Mouse (Mus musculus) mature B cell (primary cell): ENCODE data around the gene Itgae.

Experiments used
- in situ Hi-C: fragments of 300-500 bp; cut with MboI; formaldehyde crosslinking; loops from 2 replicates; pipeline ENCODE4 v1.14.3; 2019

Itgae gene

DNA sequence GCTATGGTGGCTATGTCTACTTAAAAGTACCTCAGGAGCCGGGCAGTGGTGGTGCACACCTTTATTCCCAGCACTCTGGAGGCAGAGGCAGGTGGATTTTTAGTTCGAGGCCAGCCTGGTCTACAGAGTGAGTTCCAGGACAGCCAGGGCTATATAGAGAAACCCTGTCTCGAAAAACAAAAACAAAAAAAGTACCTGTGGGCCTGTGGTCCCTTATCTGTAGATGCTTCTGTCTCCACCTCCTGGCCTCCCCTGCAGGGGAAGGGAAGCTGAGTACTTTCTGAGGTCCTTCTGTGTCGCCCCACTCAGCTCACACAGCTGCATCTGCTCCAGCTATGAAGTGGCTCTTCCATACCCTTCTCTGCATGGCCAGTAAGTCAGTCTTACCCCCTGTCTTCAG is at the start of gene Itgae:
Itgae (plus strand) TSS at position 301 of the 400 bp plus-strand sequence.
- in situ Hi-C loops, result no loop called here

DNA sequence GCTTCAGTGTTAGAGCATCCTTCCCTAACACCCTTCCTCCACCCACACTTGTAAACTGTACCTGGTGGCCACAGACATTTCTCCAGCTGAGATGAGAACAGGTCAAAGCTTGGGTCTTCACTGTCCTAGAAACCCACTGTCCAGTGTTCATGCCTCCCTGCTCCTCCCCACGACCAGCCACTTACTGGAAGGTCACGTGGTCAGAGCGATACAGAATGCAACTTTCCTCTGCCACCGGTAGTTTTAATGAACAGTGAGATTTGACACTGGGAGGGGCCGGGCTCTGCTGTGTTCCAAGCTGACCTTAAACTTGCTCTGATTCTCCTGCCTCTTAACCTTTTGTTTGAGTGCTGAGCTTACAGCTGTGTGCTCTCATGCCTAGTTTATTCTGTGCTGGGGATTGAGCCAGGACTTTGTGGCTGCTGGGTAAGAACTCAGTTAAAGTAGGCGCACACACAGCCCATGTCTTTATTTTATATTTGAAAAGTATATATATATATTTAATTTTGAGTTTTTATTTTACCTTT is 46.1 kb upstream of the Itgae start:
- in situ Hi-C loops, result no loop called here

DNA sequence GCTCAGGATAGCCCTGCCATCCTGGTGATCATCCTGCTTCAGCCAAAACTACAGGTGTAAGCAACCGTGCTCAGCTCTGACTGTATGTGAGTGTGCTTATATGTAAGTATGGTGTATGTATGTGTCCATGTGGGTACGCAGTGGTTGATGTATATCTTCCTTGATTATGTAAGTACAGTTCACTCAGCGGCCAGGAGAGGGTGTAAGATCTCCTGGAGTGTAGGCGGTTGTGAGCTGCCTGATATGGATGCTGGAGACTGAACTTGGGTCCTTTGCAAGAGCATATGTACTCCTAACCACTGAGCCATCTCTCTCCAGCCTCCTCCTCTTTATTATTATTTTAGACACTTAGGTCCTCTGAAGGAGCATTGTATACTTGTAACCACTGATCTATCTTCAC is 45.6 kb upstream of the Itgae start:
- in situ Hi-C loops, result no loop called here

DNA sequence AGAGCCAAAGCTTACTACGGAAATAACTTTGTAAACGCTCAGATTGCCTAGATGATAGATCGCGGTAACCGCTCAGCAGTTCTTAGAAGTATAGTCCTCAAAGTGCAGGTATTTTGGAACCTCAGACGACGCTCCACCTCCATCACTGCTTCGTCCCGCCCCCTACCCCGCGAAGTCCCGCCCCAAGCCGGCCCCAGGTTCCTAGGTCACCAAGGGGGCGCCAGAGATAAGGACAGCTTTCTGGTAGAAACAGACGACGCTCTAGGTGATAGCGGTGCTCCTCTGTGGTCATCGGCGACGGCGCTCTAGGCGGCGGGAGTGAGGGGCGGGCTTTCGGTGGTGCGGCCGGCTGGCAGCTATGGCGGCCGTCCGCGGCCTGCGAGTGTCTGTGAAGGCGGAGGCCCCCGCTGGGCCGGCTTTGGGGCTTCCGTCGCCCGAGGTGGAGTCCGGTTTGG is 42.8 kb upstream of the Itgae start, which contains the start of gene Ncbp3:
Ncbp3 (plus strand) TSS at position 242 of the 455 bp plus-strand sequence.
- in situ Hi-C loops, result no loop called here

DNA sequence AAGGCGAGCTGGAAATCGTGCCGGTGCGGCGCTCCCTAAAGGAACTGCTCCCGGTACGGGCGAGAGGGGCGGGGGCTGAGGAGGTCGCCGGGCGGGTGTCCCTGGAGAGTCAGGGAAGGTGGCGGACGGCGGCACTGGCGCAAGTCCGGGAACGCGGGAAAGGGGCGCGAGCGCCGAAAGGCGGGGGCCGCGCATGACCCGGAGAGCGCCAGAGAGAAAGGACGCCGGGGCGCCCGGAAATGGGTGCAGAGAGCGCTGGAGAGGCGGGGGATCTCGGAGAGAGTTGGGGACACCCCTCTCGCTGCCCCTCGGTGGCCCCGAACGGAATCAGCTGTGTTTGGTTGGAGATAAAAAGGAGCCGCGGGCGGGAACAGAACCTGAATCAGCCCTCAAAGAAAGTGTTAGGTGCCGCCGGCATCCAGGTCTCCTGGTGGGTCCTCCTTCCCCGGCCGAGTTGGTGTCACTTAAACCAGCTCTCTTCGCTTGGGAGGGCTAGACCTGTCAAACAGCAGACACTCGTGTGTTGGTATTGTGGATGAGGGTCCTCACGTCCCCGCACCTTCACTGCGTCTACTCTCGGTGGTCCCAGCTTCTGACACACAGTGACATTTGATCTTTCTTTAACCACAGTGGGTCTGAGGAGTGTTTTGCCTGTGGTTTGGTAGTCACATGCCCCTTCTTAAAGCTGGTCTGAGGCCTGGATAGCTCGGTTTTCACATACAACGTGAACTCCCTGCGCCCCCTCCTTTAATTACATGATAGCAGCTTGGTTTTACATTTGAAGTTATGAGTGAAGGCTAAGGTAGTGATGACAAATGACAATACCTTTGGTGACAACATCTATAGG is 42.1 kb upstream of the Itgae start:
- in situ Hi-C loops, result no loop called here

DNA sequence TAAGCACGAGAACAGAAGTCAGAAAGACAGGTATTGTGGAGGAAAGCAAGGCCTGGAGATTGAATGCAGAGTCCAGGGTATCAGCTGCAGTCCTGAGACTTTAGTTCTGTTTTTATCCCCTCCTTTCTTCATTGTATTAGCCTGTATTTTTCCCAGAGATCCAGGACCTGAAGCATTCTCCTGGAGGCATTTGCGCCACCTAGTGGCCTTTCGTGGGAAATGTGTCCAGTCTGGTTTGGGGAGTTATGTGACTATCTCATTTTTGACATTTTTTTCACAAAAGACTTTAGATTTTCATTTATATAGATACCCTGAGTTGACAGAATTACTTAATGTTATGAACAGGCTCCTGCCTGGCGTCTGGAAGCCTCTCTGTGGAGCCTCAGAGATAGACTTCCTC is 41.0 kb upstream of the Itgae start:
- in situ Hi-C loops, result no loop called here

DNA sequence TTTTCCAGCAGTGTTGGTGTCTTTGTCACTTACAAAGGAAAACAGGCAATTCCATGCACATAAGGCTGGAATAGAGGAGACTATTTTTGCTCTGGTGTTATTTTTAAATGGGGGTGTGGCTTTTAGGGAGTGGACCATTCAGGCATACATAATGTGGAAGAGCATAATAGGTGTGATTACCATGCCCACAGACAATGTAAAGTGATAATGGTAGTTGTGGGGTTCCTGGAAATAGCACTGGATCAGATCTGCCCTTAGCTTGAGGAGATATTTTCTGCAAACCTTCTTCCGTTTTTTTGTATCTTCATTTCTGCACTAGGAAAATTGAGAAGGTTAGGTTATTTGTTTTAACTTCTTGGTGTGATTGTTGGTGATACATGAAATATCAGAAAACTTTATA is 37.6 kb upstream of the Itgae start:
- in situ Hi-C loops, result no loop called here

DNA sequence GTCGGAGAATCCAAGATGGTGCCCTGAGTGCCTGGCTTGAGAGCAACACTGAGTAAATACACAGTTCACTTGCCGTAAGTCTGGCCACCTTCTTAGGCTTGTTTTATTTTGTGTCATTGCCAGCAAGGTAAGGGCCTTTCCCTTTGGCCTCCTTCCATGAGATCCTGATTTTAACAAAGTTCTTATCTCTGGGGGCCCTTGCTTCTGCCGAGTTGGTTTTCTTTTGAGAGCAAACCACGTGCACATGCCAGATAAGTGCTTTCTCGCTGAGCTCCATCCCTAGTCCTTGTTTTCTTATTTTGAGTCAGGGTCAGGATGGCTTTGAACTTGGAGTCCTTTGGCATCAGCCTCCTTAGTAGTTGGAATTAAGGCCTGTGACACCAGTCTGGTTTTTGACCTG is 32.7 kb upstream of the Itgae start:
- in situ Hi-C loops, result no loop called here

DNA sequence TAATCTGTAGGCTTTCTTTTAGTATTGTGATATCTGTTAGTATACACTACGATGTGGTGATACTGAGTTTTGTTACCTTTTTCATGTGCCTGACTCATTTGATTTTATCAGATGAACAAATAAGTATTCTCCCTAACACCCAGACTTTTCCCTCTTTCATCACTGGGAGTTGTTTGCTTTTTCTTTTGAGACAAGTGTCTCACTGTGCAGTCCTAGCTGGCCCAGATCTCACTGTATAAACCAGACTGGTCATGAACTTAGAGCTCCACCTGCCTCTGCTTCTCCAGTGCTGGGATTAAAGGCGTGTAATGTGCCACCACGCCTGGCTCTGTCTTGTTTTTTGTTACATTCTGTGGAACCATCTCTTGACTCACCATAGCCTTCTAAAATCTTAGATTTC is 30.8 kb upstream of the Itgae start:
- in situ Hi-C loops, result no loop called here

DNA sequence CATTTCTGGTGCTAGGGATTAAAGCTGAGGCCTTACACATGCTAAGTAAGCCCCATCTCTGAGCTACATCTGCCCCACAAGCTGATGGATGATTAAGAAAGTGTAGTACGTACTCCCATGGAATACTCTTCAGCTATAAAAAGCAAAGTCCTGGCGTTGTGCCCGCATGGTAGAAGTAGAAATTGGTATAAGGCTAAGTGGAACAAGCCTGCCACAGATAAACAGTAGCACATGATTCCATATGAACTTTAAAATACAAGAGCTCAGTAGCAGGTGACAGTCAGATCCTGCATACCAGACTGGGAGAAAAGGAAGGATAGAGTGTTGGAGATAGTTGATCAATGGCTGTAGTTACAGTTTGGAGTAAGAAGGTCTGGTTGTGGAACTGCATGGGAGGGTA is 29.0 kb upstream of the Itgae start:
- in situ Hi-C loops, result no loop called here

DNA sequence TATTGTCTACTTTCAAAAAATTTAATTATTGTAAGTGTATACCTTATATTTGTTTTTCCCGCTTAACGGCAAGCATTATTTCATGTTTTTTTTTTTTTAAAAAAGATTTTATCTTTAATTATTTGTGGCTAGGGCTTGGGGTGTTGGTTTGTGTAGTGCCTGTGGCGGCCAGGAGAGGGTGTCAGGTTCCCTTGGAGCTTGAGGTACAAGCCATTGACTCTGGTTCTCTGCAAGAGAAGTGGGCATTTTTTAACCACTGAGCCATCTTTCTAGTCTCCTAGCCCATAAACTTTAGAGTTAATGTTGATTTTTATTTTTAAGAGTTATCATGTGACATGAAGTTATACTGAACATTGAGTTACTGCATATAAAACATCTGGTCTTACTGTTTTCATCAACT is 18.5 kb upstream of the Itgae start:
- in situ Hi-C loops, result no loop called here

DNA sequence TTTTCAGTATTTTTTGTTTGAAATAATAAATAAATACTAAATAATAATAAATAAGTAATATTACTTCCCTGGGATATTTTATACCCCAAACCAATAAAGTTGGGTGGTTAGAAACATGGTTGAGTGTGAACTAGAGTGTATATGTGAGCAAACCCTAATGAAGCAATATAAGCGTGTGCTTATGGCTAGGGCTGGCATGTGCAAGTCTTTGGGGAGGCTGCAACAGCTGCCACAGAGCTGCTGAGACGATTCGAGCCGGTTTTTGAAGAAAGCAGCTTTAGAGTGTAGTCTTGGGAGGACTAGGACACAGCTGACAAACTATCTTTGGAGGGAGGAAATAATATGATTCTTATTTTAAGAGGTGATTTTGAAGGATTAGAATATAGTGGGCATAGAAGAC is 14.1 kb upstream of the Itgae start:
- in situ Hi-C loops, result no loop called here

DNA sequence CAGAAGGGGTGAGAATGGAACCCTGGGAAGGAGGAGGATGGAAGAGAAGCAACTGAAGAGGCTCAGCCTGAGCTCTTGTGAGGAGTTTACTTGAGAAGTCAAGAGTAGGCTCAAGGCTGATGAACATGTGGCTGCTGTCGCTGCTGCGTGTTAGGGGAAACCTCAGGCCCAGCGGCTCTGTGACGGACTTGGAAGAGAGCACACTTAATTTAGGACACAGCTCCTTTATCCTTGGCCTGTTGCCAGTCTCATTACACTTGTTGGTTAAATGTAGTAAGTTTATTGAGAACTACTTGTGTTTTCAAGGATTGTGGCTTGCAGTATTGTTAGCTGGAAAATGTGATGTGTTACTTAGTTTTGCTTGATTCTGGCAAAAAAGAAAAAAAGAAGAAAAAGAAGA is 13.7 kb upstream of the Itgae start:
- in situ Hi-C loops, result no loop called here

DNA sequence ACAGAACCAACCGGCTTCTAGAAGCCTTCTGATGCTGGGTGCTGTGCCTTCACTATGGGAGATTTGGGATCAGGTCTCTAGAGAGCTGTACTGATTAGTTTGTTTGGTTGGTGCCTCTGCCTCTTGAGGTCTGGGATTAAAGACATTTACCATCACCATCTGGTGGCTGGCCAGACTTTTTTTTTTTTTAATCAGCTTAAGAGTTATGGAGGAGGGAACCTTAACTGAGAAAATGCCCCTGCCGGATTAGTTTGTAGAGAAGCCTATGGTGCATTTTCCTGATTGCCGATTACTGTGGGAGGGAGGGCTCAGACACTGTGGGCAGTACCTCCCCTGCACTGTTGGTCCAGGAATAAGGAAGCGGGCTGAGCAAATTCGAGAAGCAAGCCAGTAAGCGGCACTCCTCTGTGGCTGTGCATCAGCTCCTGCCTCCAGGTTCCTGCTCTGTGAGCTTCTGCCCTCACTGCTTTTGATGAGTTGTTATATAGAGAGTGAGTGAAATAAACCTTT is 13.1 kb upstream of the Itgae start:
- in situ Hi-C loops, result no loop called here

DNA sequence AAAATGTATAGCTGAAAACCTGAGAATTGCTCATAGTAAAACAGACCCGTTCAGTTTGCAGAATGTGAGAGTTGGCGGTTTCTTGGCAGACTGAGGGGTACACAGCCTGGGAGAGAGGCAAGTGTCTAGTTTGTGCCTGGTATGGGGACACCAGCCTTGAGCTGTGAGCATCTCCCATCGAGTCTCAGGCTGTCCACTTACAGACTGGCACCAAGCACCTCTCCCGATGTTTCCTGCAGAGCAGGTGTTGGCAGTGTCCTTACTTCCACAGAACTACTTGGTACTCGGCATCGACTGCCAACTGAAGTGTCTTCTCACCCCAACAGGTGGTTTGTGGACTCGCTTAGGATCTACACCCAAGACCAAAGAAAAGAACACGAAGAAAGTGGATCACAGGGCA is 11.8 kb upstream of the Itgae start:
- in situ Hi-C loops, result no loop called here

DNA sequence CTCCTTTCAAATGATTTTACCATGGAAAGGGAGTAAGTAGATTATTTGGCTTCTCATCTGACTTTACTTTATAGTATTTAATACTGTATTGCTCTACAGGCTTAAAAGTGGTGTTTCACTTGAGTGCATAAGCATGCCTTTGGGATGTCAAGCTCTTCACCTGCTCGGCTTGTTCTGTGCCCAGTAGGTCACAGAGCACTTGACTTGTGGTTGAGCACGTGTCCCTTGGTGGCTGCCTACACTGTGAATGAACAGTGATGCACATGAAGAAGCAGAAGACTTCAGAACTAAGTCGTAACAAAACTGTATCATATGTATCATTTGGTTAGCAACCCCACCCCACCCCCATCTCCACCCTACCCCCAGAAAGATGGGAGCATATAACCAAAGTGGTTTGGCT is 10.1 kb upstream of the Itgae start:
- in situ Hi-C loops, result no loop called here

DNA sequence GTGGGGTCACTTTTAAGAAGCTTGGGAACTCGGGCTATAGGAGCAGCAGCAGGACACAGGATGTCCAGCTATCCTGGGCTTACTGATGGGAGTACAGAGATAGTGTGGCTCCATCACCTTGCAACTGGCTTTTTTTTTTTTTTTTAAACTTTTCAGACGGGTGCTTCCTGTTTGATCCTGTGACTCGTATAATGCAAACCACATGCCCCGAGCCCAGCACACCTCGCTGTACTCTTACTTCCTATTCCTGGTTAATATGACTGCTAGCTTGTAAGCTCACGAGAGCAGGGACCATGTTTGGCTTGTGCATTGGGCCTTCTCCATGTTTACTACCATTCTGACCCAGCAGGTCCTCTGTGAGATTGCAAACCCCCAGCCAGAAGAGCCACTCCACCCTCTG is 6.1 kb upstream of the Itgae start:
- in situ Hi-C loops, result no loop called here

DNA sequence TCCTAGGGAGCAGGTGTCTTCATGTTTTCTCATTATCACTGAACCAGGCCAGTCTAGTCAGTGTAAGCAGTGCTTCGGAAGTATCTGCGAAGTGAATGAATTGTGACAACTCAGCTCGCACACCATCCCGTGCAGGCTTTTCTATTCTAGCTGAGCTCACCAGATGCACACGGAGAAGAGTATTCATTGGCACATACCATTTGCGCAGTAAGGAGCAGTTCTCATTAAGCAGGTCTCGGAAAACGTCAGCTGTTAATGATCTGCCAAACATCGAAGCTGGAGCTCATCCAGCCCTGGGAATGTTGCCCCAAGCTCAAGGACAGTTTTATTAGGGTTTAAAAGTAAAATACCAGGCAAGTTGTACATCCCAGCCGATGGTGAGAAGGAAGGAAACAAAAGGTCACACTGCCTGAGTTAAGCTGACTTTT is 5.6 kb upstream of the Itgae start:
- in situ Hi-C loops, result no loop called here

DNA sequence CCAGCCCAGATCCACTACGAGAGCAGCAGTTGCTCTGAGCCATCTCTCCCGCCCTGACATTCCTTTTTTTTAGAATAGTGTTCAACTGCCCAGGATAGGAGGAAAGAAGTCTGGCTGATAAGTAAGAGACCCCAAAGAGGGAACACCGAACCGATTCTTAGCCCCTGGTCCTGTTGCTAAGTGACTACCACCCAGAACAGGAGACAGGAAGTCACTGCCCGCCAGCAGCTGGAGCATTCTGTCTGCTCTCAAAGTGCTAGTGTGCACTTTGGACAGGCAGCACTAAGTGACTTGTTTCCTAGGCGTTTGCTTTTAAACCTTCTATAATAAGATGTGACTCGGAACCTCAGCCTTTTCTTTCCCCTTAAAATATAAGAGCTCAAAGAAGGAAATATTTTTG is 5.0 kb upstream of the Itgae start:
- in situ Hi-C loops, result no loop called here

DNA sequence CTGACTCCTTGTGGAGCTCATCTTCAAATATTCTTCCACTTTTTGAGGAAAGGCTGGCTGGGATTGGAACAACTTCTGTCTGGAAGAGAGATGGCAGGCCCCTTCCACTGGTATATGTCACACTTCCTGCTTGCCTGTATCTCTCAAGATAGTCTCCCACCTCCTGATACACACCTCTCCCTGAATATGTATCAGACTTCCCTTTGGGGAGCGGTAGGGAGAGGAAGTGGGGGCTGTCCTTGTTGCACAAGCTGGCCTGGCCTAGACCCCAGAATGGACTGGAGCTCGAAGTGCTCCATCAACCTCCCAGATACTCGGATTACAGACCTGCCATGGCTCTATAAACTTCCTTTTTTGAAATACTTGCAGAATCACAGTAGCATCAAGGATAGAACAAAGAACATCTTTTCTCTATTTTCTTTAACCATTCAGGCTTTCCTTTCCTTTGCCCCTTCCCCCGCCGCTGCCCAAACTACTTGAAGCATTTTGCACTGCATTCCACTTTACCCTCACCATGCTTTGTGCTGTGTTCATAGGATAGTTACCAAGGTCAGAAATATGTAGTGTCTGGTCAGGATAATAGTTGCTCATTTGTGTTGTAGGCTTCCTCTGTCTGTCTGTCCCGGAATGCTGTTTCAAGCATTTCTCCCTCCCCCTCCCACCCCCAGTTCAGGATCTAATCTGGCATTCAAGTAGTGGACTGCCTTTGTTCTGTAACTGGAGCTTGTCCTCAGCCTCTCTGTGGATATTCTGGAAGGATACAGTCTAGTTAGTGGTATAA is 2.5 kb upstream of the Itgae start:
- in situ Hi-C loops, result no loop called here

DNA sequence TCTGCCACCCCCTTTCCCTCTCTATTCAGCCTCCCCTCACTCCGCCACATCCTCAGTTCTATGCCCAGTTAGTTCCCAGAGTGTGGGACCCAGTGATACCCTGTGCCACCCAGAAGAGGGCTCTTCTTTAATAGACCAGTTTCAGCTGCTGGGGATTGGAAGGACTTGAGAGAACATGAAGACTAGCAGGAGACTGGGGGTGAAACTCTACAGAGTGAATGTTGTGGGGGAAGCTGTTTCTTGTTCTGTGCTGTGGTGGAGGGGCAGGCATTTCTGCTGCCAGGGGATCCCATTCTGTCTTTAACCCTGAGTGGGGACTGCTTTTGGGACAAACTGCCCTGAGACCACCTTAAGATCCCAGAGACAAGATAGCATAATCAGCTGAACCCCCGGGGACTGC is 443 bp downstream of the Itgae start:
- in situ Hi-C loops, result no loop called here

DNA sequence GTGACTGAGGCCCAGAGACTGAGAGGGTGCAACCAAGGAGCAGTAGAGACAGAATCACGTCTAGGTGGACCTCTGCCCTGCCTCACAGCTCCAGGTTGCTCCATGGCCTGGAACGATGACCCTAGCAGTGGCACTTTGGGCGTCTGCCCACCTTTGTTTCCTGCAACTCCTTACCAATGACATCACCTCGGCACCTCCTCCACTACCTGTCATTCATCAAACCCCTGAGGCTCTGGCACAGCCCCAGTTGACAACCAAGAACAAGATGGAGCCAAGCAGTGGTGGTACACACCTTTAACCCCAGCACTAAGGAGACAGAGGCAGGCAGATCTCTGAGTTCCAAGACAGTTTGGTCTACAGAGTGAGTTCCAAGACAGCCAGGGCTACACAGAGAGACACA is 1.7 kb downstream of the Itgae start:
- in situ Hi-C loops, result no loop called here

DNA sequence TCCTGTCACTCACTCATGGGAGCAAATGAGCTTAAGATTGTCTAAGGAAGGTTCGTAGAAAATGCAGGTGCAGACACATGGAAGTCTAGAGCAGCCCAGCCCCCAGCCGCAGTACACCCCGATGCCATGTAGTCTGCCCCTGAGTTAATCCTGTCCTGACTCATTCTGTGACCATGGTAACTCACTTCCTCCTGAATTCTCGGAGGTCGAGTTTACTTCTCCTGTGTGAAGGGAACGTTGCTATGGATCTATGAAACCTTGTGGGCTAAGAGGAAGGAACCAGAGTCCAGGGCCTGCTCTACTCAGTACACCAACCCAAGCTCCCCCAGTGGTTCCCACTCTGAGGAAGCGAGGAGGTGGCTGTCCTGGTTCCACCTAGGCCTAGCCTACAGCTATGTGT is 2.5 kb downstream of the Itgae start:
- in situ Hi-C loops, result no loop called here
